Mouse (Mus musculus) C2C12 (cell line): ENCODE results near the gene Hes7.

Experiments used
- CEBPB ChIP-seq: IDR thresholded peaks from one replicate; pipeline ENCODE4 v1.6.1; 2011; ENCODE audit warnings: low read depth, mild to moderate bottlenecking, control low read depth, moderate library complexity
- MYOG ChIP-seq: IDR thresholded peaks from one replicate; pipeline ENCODE4 v1.6.1; 2011; ENCODE audit not compliant: control insufficient read depth, insufficient read length; ENCODE audit errors: extremely low read depth
- USF1 ChIP-seq: IDR thresholded peaks from one replicate; pipeline ENCODE4 v1.6.1; 2011; ENCODE audit warnings: low read depth, mild to moderate bottlenecking, control low read depth, moderate library complexity

DNA sequence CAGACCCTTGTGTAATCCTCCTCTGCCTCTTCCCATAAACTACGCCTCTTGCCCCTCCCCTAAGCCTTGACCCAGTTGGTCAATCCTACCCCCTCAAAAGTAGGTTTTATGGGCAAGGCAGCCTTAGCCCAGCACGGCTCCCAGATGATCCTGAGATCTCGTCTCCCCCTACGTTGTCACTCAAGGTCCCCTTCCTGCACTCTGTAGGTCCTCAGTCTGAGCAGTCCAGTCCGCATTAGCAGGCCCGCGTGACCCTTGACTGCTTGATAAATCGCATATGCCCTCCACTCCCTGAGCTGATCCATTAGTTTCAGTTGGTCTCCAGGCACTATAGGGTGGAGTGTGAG, 14.4 kb downstream of the Hes7 start:
- TF ChIP-seq USF1 (no peak), MYOG (no peak), CEBPB (no peak)
